ENCODE assay signal across 19 mouse cellular contexts in genomic region chr10:61328927-61329326, GRCm38 (mm10). TPM values are rescaled to one million over a fixed set of nuclear protein-coding genes. Genes with fewer than 3 reads are reported as not detected.
DNase-seq lines count a peak whose midpoint lies in the region; ATAC-seq lines count a peak whose summit lies in the region.
"Had no signal": no experiment of that assay in that cellular context is flagged by ENCODE, and none has a peak within 500 bp of the region (broad histone marks: within the 10 kb centered on the region; RNA-seq: fewer than 3 reads in every experiment).

No protein-coding gene starts in this region.

- no peaks in the 10 kb centered on the region for H3K9me3 ChIP-seq in hindbrain, embryonic 10.5 days
- no peaks in the 10 kb centered on the region for H3K9me3 ChIP-seq in hindbrain, embryonic 14.5 days (ENCODE audit: control insufficient read depth, low read length)
- no peaks in the 10 kb centered on the region for H3K9me3 ChIP-seq in embryonic facial prominence, embryonic 11.5 days (replicated peaks; ENCODE audit: control insufficient read depth, low read length)
- H3K9me3 ChIP-seq in hindbrain, embryonic 13.5 days, result no peaks in the 10 kb centered on the region
- H3K9me3 ChIP-seq in neural tube, embryonic 15.5 days (replicated peaks), result no peaks in the 10 kb centered on the region
- no peaks in the 10 kb centered on the region for H3K9me3 ChIP-seq in forebrain, embryonic 14.5 days (replicated peaks; ENCODE audit: control insufficient read depth, low read length)
- H3K9me3 ChIP-seq in limb, embryonic 10.5 days (replicated peaks), result no peaks in the 10 kb centered on the region
- H3K9me3 ChIP-seq: neural tube, embryonic 12.5 days had no signal

- WGBS in hindbrain, embryonic 10.5 days, result 46% methylated on average over 7 of the region's 7 CpGs
- WGBS in hindbrain, embryonic 14.5 days, result 33% methylated on average over 7 of the region's 7 CpGs
- 33% methylated on average over 7 of the region's 7 CpGs for WGBS in embryonic facial prominence, embryonic 11.5 days
- WGBS in hindbrain, embryonic 13.5 days, result 48% methylated on average over 7 of the region's 7 CpGs
- WGBS in neural tube, embryonic 15.5 days, result 34% methylated on average over 7 of the region's 7 CpGs
- 59% methylated on average over 7 of the region's 7 CpGs for WGBS in forebrain, embryonic 14.5 days
- 40% methylated on average over 7 of the region's 7 CpGs for WGBS in limb, embryonic 10.5 days

- H3K36me3 ChIP-seq in hindbrain, embryonic 10.5 days, result peaks cover 24% of the 10 kb centered on the region
- no peaks in the 10 kb centered on the region for H3K36me3 ChIP-seq in hindbrain, embryonic 14.5 days (replicated peaks; ENCODE audit: control insufficient read depth, insufficient read depth)
- no peaks in the 10 kb centered on the region for H3K36me3 ChIP-seq in embryonic facial prominence, embryonic 11.5 days (replicated peaks; ENCODE audit: control insufficient read depth, insufficient read depth, low read depth, low read length)
- H3K36me3 ChIP-seq in hindbrain, embryonic 13.5 days, result peaks cover 5% of the 10 kb centered on the region; the same call in 1 of the 2 replicates
- H3K36me3 ChIP-seq in neural tube, embryonic 15.5 days, result no peaks in the 10 kb centered on the region
- H3K36me3 ChIP-seq in forebrain, embryonic 14.5 days (ENCODE audit: control insufficient read depth, insufficient read depth, low read length), result no peaks in the 10 kb centered on the region
- peaks cover 12% of the 10 kb centered on the region; the same call in 1 of the 2 replicates for H3K36me3 ChIP-seq in limb, embryonic 10.5 days
- H3K36me3 ChIP-seq: G1E; neural tube, embryonic 12.5 days had no signal

- H3K4me3 ChIP-seq in hindbrain, embryonic 10.5 days, result no peak overlapping the region
- H3K4me3 ChIP-seq in hindbrain, embryonic 14.5 days (replicated peaks; ENCODE audit: low read length), result no peak overlapping the region
- no peak overlapping the region for H3K4me3 ChIP-seq in embryonic facial prominence, embryonic 11.5 days (ENCODE audit: low read depth, low read length)
- H3K4me3 ChIP-seq in hindbrain, embryonic 13.5 days, result no peak overlapping the region
- H3K4me3 ChIP-seq in neural tube, embryonic 15.5 days (replicated peaks), result no peak overlapping the region
- H3K4me3 ChIP-seq in forebrain, embryonic 14.5 days (ENCODE audit: low read depth, low read length), result no peak overlapping the region
- H3K4me3 ChIP-seq in limb, embryonic 10.5 days, result no peak overlapping the region
- H3K4me3 ChIP-seq: erythroblast, embryonic 14.5 days; layer of hippocampus, adult 2 months; neural tube, embryonic 12.5 days had no signal

- no peak for DNase-seq in hindbrain, embryonic 10.5 days (ENCODE audit: low spot score)
- DNase-seq in hindbrain, embryonic 14.5 days (ENCODE audit: low spot score), result no peak
- DNase-seq in embryonic facial prominence, embryonic 11.5 days (ENCODE audit: low spot score), result peak; percentile 21
- DNase-seq in forebrain, embryonic 14.5 days (ENCODE audit: low spot score), result no peak
- no peak for DNase-seq in limb, embryonic 10.5 days (ENCODE audit: low spot score)
- DNase-seq in kidney, postnatal 14 days, result no peak
- DNase-seq: adrenal gland, postnatal 36 days; cerebellum, adult 11-12 months; heart, postnatal 4 days; kidney, adult 18-20 months; lung, embryonic 14.5 days; right cerebral cortex, adult 18-20 months had no signal

- peaks cover 38% of the 10 kb centered on the region for H3K4me1 ChIP-seq in hindbrain, embryonic 10.5 days (replicated peaks)
- peaks cover 3% of the 10 kb centered on the region; the same call in 1 of the 2 replicates for H3K4me1 ChIP-seq in hindbrain, embryonic 14.5 days (replicated peaks; ENCODE audit: control insufficient read depth, insufficient read depth, low read length)
- no peaks in the 10 kb centered on the region for H3K4me1 ChIP-seq in embryonic facial prominence, embryonic 11.5 days (ENCODE audit: control insufficient read depth, insufficient read depth, low read length)
- peaks cover 32% of the 10 kb centered on the region for H3K4me1 ChIP-seq in hindbrain, embryonic 13.5 days (replicated peaks)
- peaks cover 23% of the 10 kb centered on the region for H3K4me1 ChIP-seq in neural tube, embryonic 15.5 days
- H3K4me1 ChIP-seq in forebrain, embryonic 14.5 days (ENCODE audit: control insufficient read depth, insufficient read depth, low read length), result no peaks in the 10 kb centered on the region; the same call in 1 of the 2 replicates
- H3K4me1 ChIP-seq in limb, embryonic 10.5 days, result peaks cover 23% of the 10 kb centered on the region

- H3K27ac ChIP-seq in hindbrain, embryonic 10.5 days, result peak overlapping the region; percentile 50; the same call in 1 of the 2 replicates
- H3K27ac ChIP-seq in hindbrain, embryonic 14.5 days, result no peak overlapping the region
- no peak overlapping the region for H3K27ac ChIP-seq in embryonic facial prominence, embryonic 11.5 days (replicated peaks; ENCODE audit: low read depth, low read length)
- H3K27ac ChIP-seq in hindbrain, embryonic 13.5 days, result 0 out of 2 replicates have a peak overlapping the region, but pooled peaks have one; percentile 8
- H3K27ac ChIP-seq in neural tube, embryonic 15.5 days (replicated peaks), result no peak overlapping the region
- no peak overlapping the region for H3K27ac ChIP-seq in forebrain, embryonic 14.5 days (ENCODE audit: low read depth, low read length)
- H3K27ac ChIP-seq in limb, embryonic 10.5 days, result no peak overlapping the region
- H3K27ac ChIP-seq: layer of hippocampus, adult 2 months; neural tube, embryonic 12.5 days had no signal

- no peak overlapping the region for H3K9ac ChIP-seq in hindbrain, embryonic 14.5 days
- H3K9ac ChIP-seq in embryonic facial prominence, embryonic 11.5 days (replicated peaks; ENCODE audit: low read length), result no peak overlapping the region
- 0 out of 2 replicates have a peak overlapping the region, but pooled peaks have one; percentile 29 for H3K9ac ChIP-seq in hindbrain, embryonic 13.5 days
- H3K9ac ChIP-seq in neural tube, embryonic 15.5 days (replicated peaks), result no peak overlapping the region
- H3K9ac ChIP-seq in forebrain, embryonic 14.5 days (ENCODE audit: low read length), result no peak overlapping the region
- H3K9ac ChIP-seq: lung, embryonic 14.5 days; neural tube, embryonic 12.5 days had no signal

- H3K4me2 ChIP-seq in hindbrain, embryonic 14.5 days (replicated peaks), result no peak overlapping the region
- H3K4me2 ChIP-seq in embryonic facial prominence, embryonic 11.5 days (ENCODE audit: low read depth, low read length), result no peak overlapping the region
- no peak overlapping the region for H3K4me2 ChIP-seq in hindbrain, embryonic 13.5 days
- no peak overlapping the region for H3K4me2 ChIP-seq in neural tube, embryonic 15.5 days
- no peak overlapping the region for H3K4me2 ChIP-seq in forebrain, embryonic 14.5 days (ENCODE audit: low read length)
- H3K4me2 ChIP-seq: lung, embryonic 14.5 days; neural tube, embryonic 12.5 days had no signal

- H3K27me3 ChIP-seq in hindbrain, embryonic 10.5 days (ENCODE audit: insufficient read depth, poor library complexity, severe bottlenecking), result no peaks in the 10 kb centered on the region
- no peaks in the 10 kb centered on the region for H3K27me3 ChIP-seq in hindbrain, embryonic 14.5 days (ENCODE audit: control insufficient read depth, insufficient read depth, low read length)
- no peaks in the 10 kb centered on the region for H3K27me3 ChIP-seq in embryonic facial prominence, embryonic 11.5 days (ENCODE audit: control insufficient read depth, insufficient read depth, low read length)
- no peaks in the 10 kb centered on the region for H3K27me3 ChIP-seq in hindbrain, embryonic 13.5 days
- H3K27me3 ChIP-seq in neural tube, embryonic 15.5 days (replicated peaks), result no peaks in the 10 kb centered on the region
- no peaks in the 10 kb centered on the region for H3K27me3 ChIP-seq in forebrain, embryonic 14.5 days (replicated peaks; ENCODE audit: control insufficient read depth, insufficient read depth, low read length)
- no peaks in the 10 kb centered on the region for H3K27me3 ChIP-seq in limb, embryonic 10.5 days (ENCODE audit: low read depth, poor library complexity, severe bottlenecking)
- H3K27me3 ChIP-seq: neural tube, embryonic 12.5 days had no signal

- ATAC-seq in hindbrain, embryonic 14.5 days (ENCODE audit: low FRiP score), result no peak
- ATAC-seq in embryonic facial prominence, embryonic 11.5 days (replicated peaks; ENCODE audit: insufficient number of reproducible peaks, low FRiP score, low TSS enrichment, low read depth), result no peak
- no peak; the same call in 1 of the 2 replicates for ATAC-seq in hindbrain, embryonic 13.5 days (ENCODE audit: low FRiP score)
- ATAC-seq in neural tube, embryonic 15.5 days (ENCODE audit: low FRiP score), result peak; percentile 42; the same call in 1 of the 2 replicates
- no peak for ATAC-seq in forebrain, embryonic 14.5 days

RNA-seq across cellular contexts. Expression of gene Prf1, which starts 31.3 kb away (rescaled TPM):
- not detected in 2 replicates for polyA plus RNA-seq in hindbrain, embryonic 10.5 days (2016; fragmentation: Nextera tagmentation; extraction: Ambion mirVana)
- 0.12 TPM in 1 of 2 replicates, not detected in the other for polyA plus RNA-seq in hindbrain, embryonic 14.5 days (2014; fragmentation: Nextera tagmentation; extraction: Ambion mirVana)
- polyA plus RNA-seq in embryonic facial prominence, embryonic 11.5 days (2014; fragmentation: Nextera tagmentation; extraction: Ambion mirVana), result not detected in 2 replicates
- polyA plus RNA-seq in hindbrain, embryonic 13.5 days (2015; fragmentation: Nextera tagmentation; extraction: Ambion mirVana), result 0.06 TPM in 1 of 2 replicates, not detected in the other
- 0.09 TPM in 1 of 2 replicates, not detected in the other for polyA plus RNA-seq in neural tube, embryonic 15.5 days (2015; fragmentation: Nextera tagmentation; extraction: Ambion mirVana)
- polyA plus RNA-seq in forebrain, embryonic 14.5 days (2014; fragmentation: Nextera tagmentation; extraction: Ambion mirVana), result not detected in 2 replicates
- not detected in 2 replicates for polyA plus RNA-seq in limb, embryonic 10.5 days (2016; fragmentation: Nextera tagmentation; extraction: Ambion mirVana)
- polyA plus RNA-seq: erythroblast, embryonic 14.5 days; G1E; lung, embryonic 14.5 days; neural tube, embryonic 12.5 days; testis, adult 2 months had no signal

RNA-seq across cellular contexts. Expression of gene Pald1, which starts 54.4 kb away (rescaled TPM):
- polyA plus RNA-seq in hindbrain, embryonic 10.5 days (2016; fragmentation: Nextera tagmentation; extraction: Ambion mirVana), result 35.7 and 40.3 TPM in 2 replicates
- 24.5 and 26.7 TPM in 2 replicates for polyA plus RNA-seq in hindbrain, embryonic 14.5 days (2014; fragmentation: Nextera tagmentation; extraction: Ambion mirVana)
- 15.1 and 16.1 TPM in 2 replicates for polyA plus RNA-seq in embryonic facial prominence, embryonic 11.5 days (2014; fragmentation: Nextera tagmentation; extraction: Ambion mirVana)
- 29.4 and 30.8 TPM in 2 replicates for polyA plus RNA-seq in hindbrain, embryonic 13.5 days (2015; fragmentation: Nextera tagmentation; extraction: Ambion mirVana)
- polyA plus RNA-seq in neural tube, embryonic 15.5 days (2015; fragmentation: Nextera tagmentation; extraction: Ambion mirVana), result 24.9 and 27.8 TPM in 2 replicates
- 10.0 and 15.6 TPM in 2 replicates for polyA plus RNA-seq in forebrain, embryonic 14.5 days (2014; fragmentation: Nextera tagmentation; extraction: Ambion mirVana)
- polyA plus RNA-seq in limb, embryonic 10.5 days (2016; fragmentation: Nextera tagmentation; extraction: Ambion mirVana), result 26.2 and 28.1 TPM in 2 replicates

RNA-seq across cellular contexts. Expression of gene Adamts14, which starts 55.7 kb away (rescaled TPM):
- polyA plus RNA-seq in hindbrain, embryonic 10.5 days (2016; fragmentation: Nextera tagmentation; extraction: Ambion mirVana), result 0.26 and 0.43 TPM in 2 replicates
- 0.27 and 0.36 TPM in 2 replicates for polyA plus RNA-seq in hindbrain, embryonic 14.5 days (2014; fragmentation: Nextera tagmentation; extraction: Ambion mirVana)
- polyA plus RNA-seq in embryonic facial prominence, embryonic 11.5 days (2014; fragmentation: Nextera tagmentation; extraction: Ambion mirVana), result 0.27 and 0.64 TPM in 2 replicates
- polyA plus RNA-seq in hindbrain, embryonic 13.5 days (2015; fragmentation: Nextera tagmentation; extraction: Ambion mirVana), result 0.14 and 0.31 TPM in 2 replicates
- 0.43 and 0.54 TPM in 2 replicates for polyA plus RNA-seq in neural tube, embryonic 15.5 days (2015; fragmentation: Nextera tagmentation; extraction: Ambion mirVana)
- polyA plus RNA-seq in forebrain, embryonic 14.5 days (2014; fragmentation: Nextera tagmentation; extraction: Ambion mirVana), result 0.13 and 0.17 TPM in 2 replicates
- 0.46 and 0.48 TPM in 2 replicates for polyA plus RNA-seq in limb, embryonic 10.5 days (2016; fragmentation: Nextera tagmentation; extraction: Ambion mirVana)
- polyA plus RNA-seq: erythroblast, embryonic 14.5 days; G1E had no signal

Comparison
In these comparisons a context has a peak if more than half of its experiments do, and no peak if none do; other contexts are left out.
1. H3K27ac ChIP-seq: peak in hindbrain, embryonic 10.5 days (single experiment) and hindbrain, embryonic 13.5 days (single experiment); none in hindbrain, embryonic 14.5 days (single experiment), embryonic facial prominence, embryonic 11.5 days (single experiment), neural tube, embryonic 15.5 days (single experiment), forebrain, embryonic 14.5 days (single experiment) and limb, embryonic 10.5 days (single experiment).